Mouse (Mus musculus) neural tube, postnatal 0 days (tissue): ENCODE data around the gene Crip1. TPM values are rescaled to one million over a fixed set of nuclear protein-coding genes. Genes with fewer than 3 reads are reported as not detected.

ENCODE experiments used
- polyA plus RNA-seq: library from polyadenylated mRNA; unstranded; fragments of >200 nt; fragmentation: Nextera tagmentation; extraction: Ambion mirVana; gene quantifications from 2 replicates; pipeline ENCODE4 v1.2.1, GENCODE M21; 2015

The Crip1 gene
- 60.2 and 88.4 TPM in 2 replicates for polyA plus RNA-seq

DNA sequence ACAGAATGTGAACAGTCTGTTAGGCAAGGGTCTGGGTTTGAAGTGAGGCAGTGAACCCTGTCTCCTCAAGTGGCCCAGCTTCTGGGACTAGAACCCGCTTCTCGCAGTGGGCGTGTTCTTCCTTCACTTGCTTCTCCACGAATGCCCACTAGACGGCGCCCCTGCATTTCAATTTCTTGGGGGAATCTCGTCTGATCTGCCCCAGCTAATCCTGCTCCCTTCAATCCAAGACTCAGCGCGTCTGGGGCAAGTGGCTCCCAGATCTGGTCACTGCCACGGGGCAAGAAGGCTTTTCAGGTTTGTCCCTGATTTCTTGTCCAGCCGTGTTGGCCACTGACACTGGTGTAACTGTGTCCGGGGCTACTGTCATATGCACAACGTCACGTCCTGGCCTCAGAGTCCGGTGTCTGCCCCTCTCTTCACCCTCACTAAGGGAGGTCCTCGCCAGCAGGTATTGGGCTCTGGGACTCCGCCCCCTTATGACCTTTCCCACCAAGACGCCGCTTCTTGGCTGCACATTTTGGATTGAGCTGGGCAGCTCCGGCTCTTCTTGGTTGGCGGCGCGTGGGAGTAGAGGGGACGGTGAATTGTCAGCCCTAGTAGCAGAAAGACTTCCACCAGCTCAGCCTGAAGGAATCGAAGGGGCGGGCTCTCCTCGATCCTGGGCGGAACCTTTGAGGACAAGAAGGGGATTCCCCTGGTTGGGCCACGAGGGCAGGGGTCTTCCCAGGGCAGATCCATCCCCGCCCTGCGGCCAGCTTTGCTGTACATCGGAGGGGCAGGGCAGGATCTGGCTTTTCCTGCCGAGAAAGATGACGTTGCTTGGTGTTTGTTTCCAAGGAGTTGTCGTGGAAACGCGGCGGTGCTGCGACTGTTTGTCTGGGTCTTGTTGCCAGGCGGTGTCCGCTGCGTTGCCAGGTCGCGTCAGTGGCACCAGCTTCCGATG, at the start of gene Crip1:
Gene Crip1, plus strand, starts transcription at position 205 of the 946 bp plus-strand sequence.

DNA sequence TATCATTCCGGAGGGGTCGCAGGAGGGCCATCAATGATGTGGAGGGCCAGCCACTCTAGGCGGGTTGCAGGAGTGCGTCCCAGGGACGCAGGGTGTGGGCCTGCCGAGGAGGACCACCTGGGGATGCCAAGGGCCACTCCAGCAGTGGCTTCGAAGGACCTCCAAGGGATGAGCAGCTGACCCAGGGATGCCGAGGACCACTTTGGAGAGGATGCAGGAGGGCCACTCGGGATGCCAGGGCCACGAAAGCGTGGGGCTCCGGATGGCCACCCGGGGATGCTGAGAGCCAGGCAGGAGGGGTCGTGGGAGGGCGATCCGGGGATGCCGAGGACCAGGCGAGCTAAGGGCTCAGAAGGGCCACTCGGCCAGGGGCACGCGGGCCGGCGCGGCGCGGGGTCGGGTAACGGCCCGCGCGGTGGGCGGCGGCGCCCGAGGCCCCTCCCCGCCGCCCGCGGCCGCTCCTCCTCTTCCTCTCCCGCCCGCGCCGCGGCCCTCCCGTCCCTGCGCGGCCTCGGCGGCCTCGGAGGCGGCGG, 48.3 kb upstream of the Crip1 start, which contains the start of gene Mta1:
Gene Mta1, plus strand, starts transcription at position 530 of the 533 bp plus-strand sequence.

DNA sequence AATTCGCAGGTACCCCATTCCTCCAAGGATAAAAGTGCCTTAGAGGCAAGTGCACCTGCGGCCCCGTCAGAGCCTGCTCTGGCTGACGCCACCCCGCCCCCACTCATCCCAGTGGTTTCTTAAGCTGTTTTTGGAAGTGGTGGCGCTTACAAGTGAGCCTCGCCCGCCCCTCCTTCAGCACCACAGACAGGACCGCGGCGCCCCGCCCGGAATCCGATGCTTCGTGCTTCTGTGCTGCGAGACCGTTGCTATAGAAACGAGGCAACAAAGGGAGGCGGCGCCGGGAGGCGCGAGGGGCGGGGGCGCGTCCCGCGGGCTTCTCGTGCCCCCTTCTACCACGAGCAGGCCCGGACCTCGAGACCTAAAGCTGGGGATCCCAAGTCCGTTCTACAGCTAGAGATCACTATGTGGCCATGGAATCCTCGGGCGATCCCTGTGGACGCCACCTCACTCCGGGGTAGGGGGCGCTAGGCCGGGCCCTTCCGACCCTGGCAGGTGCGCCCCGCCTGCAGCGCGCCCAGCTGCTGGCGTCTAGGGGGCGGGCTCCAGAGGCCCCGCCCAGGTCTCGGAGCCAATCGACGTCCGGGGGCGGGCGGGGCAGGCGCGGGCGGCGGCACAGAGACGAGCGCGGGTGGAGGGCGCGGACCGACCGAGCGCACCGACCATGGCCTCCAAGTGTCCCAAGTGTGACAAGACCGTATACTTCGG, 6.1 kb upstream of the Crip1 start, which contains the start of gene Crip2:
Gene Crip2, plus strand, starts transcription at position 329 of the 708 bp plus-strand sequence.

DNA sequence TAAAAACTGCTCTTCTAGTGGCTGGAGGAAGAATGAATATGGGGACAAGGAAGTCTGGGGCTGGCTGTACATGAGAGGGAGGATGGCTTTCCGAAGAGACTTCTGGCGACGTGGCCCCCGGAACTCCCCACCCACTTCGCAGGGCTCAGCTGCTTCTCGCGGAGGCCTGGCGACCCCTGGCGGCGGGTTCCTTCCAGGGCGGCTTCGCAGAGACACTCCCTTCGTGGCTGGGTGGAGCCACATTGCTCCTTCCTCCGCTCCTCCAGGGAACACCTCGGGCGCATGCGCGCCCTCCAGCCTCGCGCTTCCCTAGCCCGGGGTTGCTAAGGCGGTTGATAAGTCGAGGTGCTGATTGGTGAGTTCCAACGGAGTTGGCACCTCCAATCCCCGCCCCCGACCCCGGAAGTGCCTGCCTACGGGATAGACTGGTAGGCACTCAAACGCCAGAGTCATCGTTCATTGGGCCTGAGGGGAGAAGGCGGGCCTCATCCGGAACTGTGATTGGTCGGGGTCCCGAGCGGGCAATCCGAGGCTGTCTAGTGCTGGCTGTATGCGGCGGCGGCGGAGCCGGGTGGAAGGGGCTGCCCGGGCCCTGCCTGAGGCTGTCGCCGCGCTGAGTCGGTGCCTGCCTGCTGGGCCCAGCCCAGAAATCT, 9.9 kb downstream of the Crip1 start, which contains the start of gene Tedc1:
Gene Tedc1, plus strand, starts transcription at position 535 of the 653 bp plus-strand sequence.

DNA sequence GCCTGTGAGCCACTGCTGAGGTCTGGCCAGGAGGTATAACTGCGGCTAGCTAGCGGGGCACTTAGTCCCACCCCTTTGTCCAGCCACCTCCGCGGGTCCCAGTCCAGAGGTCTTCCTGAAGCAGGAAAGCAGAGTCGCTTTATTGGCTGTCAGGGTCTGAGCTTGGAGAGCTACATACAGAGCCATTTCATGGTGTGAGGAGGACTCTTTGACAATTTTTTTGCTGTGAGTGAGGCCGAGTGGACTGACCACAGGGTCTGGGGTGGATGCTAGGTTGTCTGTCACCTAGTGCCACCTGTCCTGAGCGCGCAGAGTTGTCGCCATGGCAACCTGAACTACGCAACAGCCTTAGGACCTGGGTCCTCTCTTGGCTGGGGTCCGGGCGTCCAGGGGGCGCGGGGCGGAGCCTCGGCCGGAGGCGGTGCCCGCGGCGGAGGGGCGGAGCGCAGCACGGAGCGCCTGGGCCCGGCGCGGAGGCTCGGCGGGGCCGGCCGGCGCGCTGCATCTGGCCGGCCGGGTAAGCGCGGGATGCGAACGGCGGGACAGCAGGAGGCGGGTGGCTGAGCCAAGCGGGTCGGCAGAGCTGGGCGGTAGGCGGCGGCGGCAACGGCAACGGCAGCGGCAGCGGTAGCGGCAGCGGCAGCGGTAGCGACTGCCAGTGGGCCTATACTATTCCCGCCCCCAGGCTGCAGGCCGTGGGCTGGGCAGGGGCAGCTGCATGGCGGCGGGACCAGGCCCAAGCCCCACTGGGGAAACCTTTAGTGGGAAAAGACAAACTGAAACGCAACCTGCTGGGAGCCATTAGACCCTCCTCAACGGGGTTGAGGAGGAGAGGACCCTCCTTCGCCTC, 39.6 kb downstream of the Crip1 start, which contains the start of gene Tmem121:
Gene Tmem121, plus strand, starts transcription at position 489 of the 850 bp plus-strand sequence.

Other genes starting within 250 kb of the Crip1 start
- 10.5 and 15.9 TPM in 2 replicates for gene Jag2, start 216.5 kb upstream of the Crip1 start, polyA plus RNA-seq
- 48.1 and 51.4 TPM in 2 replicates for gene Nudt14, start 204.2 kb upstream of the Crip1 start, polyA plus RNA-seq
- 50.3 and 59.9 TPM in 2 replicates for gene Btbd6, start 169.8 kb upstream of the Crip1 start, polyA plus RNA-seq
- gene Brf1, start 145.6 kb upstream of the Crip1 start, polyA plus RNA-seq, result 38.4 and 38.6 TPM in 2 replicates
- gene Pacs2, start 131.8 kb upstream of the Crip1 start, polyA plus RNA-seq, result 23.2 and 23.9 TPM in 2 replicates
- gene Tex22, start 71.8 kb upstream of the Crip1 start, polyA plus RNA-seq, result not detected in 2 replicates
- 13.3 and 17.7 TPM in 2 replicates for gene Mta1, start 48.0 kb upstream of the Crip1 start, polyA plus RNA-seq
- 232 and 243 TPM in 2 replicates for gene Crip2, start 6.1 kb upstream of the Crip1 start, polyA plus RNA-seq
- 12.3 and 12.4 TPM in 2 replicates for gene Tedc1, start 10.1 kb downstream of the Crip1 start, polyA plus RNA-seq
- gene Tmem121, start 39.6 kb downstream of the Crip1 start, polyA plus RNA-seq, result 58.9 and 65.6 TPM in 2 replicates